Mouse (Mus musculus) kidney, postnatal 10 days (tissue): ENCODE measurements around the gene Celf2.
"Not testable (repeated sequence)": the region's sequence is repeated elsewhere in the genome, so short reads cannot be mapped to it uniquely, and the experiment has no call there.

Source experiments
- DNase-seq: peaks from one replicate; pipeline ENCODE4 v3.0.0; 2021; ENCODE audit warnings: mixed read lengths

Gene Celf2

DNA sequence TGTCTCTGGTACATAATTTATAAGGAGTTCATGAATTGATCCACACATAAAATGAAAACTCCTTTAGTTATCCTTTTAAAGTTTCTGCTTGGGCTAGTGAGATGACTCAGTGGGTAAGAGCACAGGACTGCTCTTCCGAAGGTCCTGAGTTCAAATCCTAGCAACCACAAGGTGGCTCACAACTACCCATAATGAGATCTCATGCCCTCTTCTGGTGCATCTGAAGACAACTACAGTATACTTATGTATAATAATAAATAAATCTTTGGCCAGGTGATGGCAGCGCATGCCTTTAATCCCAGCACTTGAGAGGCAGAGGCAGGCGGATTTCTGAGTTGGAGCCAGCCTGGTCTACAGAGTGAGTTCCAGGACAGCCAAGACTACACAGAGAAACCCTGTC is 934.0 kb downstream of the Celf2 start:
- DNase-seq: not testable (repeated sequence)

DNA sequence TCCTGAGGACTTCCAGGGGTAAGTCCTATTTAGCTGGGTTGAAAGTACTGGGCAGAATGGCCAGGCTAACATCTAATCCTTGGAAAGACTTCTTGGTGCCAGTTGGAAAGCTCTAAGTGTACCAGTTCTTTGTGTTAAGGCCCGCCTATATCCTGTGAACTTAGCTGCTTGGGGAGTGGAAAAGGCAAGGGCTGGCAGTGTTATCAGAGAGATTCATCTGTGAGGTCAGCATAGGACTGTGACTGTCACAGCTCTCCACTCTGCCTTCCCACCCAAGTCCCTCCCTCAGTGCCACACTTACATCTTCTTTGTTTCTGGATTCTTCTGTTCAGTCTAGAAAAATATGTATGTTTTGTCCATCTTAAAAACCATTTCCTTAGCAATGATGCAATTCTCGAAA is 935.7 kb downstream of the Celf2 start:
- no peak for DNase-seq

DNA sequence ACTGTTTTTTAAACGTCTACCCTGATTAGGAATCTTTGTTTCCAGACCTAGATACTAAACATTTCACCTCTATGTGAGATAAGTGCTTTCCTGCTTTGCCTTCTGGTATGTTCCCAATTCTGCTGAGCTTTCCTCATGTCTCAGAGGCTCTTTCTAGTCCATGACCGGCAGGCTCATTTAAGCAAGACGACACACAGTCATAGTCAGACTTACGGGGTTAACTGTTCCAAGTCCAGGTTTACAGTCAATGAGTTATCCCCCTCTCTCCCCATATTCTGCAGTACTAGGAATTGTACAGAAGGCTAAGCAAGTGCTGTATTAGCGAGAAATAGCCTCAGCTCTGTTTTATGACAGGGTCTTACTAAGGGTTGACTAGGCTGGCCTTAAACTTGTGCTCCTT is 936.4 kb downstream of the Celf2 start:
- DNase-seq: no peak

DNA sequence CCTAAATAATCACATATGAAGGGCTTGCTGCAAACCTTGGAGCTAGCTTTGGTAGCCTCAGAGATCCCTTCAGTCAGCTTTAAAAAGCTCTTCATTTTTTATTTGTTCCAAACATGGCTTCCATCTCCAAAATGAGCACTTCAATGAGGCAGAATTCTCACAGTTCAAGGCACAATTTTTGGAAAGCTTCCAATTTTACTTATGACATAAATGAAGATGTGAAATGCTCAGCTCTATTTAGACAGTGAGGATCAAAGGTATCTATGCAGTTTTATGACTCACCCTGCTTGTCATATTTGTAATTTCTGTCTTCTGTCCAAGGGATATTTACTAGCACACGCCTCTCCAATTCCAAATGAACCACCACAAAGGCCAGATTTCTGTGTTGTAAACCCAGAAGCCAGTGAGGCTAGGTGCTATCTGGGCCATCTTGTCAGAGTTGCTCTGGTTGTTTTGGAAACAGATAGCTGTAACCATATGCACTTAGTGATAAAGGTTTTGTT is 940.3 kb downstream of the Celf2 start:
- DNase-seq: no peak

DNA sequence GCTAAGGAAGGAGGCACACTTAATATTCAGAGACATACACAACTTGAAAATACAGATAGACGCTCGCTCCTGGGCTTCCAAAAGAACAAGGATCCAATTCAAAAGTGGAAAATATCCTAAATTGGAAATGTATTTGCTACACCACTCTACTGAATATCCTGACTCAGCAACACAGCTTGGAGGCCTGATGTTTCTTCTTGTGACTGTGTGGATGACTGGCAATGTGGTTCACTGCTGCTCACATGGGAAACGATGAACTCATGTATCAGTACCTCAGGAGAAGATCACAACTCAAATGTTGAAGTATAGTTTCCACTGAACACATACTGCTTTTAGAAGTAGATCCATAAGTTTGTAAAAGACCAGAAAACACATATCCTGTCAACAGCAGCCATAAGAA is 944.2 kb downstream of the Celf2 start:
- no peak for DNase-seq

DNA sequence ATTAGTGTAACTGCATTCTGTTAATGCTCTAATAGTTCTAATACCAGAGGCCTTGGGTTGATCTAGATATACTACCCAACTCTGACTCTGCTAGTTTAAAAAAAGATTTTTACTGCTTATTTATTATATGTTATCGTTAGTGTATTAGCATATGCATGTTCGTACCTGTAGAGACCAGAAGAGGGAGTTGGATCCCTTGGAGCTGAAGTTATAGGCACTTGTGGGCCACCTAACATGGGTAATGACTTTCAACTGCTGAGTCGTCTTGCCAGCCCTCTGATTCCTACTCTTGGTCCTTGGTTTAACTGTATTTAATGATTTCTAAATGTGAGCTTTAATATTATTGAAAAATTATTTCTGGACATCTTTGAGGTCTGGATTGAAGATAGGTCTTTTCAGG is 948.0 kb downstream of the Celf2 start:
- no peak for DNase-seq

DNA sequence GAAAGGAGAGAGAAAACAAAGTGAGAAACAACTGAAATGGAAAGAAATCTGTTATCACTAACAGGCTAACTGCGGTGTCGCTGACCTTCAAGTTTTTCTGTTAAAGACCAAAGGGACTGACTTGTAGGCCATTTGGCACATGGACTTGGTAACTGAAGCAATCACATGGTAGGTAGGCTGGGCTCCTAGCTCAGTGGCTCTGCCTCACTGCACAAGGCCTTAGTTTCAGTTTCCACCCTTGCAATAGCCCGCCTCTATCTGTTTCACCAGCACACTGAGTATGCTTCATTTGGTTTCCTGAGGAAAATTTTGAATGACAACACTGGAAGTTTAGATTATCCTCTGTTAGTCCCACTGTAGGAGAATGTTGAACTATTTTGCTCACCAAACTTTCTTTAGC is 948.6 kb downstream of the Celf2 start:
- DNase-seq: no peak

DNA sequence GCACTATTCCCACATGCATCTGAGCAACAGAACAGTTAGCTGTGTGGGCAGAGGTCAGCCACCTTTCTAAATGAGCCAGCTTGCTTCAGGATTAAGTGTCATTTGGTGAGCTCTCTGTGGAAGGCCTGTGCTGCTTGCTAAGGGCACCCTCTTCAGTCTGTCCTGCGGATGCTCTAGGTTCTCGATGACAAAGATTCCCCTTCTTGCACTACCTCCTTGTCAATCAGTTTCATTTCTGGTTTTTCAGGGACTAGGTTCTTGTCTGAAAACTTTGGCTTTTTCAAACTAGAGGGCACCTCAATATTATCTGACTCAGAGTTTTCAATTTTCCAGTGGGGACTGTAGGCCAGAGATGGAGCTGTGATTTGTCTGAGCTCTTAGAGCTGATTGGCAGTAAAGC is 949.8 kb downstream of the Celf2 start:
- no peak for DNase-seq

DNA sequence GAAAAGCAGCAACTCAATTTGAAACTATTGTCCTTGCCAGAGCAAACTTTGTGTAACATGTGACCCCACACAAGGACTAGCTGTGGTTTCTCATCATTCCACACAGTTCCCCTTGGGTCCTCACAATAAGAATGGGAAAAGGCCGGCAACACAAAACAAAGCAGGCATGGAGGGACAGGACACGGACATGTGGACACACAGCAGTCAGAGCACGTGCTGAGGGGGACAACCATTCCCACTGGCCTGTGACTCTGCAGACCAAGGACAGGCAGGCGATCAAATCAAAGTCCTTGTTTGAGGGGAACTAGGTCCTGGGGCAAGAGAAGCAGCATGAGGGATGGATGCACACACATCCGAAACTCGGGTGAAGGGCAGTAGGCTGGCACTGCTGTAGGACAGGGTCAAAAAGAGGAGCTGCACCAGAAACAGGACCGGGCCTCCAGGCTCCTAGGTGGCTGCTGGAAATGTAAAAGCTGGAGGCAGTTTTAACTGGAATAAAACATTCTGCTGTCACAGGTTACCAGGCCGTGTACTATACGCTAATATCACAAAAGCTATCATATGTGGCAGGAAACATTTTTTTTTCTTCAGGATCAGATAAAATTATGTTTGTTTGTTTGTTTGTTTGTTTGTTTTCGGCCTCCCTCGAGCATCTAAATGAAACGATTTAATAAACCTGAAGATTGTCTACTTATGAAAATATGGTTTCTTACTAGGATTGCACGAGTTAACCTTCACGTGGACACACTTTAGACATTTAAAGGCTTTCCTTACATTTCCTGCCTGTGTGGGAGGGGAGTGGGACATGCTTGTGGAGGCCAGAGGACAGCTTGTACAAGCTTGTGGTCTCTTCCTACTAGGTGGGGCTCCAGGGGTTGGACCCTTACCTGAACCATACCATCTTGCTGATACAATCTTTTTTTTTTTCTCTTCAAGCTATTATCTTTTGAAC is 950.8 kb downstream of the Celf2 start:
- DNase-seq: no peak

DNA sequence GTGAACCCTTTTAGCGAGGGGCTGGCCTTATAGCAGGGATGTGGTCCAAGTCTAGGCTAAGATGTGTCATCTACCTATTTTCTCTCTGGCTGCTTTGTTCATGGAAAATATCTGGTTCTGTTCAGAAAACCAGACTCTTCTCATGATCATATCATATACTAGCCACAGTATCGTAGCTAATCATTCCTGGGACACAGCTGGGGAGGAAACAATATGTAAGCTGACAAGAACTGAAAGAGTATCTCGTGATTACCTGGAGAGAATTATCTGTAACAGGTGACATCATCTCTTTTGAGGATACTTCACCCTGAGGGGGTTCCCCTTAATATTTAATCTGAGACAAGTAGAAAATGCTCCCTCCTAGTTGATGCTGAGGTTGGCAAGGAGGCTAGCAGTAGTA is 951.6 kb downstream of the Celf2 start:
- DNase-seq: no peak

DNA sequence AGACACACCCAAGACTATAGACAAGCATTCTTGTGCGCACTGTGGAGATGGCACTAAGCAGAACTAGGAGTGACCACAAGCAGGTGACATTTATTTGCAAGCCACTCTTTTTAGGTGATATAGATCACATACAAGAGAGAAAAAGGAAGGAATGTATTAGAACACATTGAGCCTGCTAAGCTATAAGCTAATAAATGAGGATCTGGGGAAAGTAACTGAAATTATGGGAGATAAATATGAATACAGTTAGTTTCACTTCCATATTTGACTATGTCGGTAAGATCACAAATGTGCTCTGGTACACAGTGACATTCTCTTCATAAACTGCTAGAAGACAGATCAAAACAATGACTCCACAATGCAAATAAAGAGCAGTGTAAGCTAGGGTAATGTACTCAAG is 952.5 kb downstream of the Celf2 start:
- no peak for DNase-seq

DNA sequence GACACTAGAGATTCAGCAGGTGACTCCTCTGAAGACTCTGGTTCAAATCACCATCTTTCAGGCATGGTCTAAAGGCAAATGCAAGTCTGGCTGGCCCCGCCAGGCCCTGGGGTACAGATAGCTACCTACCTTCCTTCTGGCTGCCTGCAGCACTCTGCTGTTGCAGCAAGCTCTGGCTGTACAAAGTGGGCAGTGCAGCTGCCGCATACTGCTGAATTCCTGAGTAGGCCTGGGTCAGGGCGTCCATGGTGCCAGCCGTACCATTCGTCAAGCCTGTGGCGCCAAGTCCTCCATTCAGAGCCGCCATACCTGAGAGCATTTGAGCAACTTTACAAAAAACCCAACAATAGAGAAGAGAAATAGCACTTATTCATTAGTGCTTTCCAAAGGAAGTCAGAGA is 955.7 kb downstream of the Celf2 start:
- no peak for DNase-seq

DNA sequence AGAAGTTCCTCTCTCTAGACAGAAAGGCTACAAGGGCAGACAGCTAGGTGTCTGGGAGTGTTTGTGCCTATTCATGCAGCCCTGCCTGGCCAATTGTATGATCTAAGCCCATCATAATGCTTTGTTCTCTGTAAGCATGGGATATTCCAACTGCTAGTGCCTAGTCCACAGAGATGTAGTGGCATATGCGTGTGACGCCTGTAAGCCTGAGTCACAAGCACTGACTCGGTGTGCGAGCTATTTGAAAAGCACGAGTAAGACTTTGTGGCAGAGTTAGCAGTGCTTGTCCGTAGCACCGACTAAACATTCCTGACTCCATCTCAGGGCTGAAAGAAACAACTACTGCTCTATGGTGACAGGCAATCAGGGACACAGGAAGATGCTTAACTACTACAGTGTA is 960.1 kb downstream of the Celf2 start:
- DNase-seq: no peak

DNA sequence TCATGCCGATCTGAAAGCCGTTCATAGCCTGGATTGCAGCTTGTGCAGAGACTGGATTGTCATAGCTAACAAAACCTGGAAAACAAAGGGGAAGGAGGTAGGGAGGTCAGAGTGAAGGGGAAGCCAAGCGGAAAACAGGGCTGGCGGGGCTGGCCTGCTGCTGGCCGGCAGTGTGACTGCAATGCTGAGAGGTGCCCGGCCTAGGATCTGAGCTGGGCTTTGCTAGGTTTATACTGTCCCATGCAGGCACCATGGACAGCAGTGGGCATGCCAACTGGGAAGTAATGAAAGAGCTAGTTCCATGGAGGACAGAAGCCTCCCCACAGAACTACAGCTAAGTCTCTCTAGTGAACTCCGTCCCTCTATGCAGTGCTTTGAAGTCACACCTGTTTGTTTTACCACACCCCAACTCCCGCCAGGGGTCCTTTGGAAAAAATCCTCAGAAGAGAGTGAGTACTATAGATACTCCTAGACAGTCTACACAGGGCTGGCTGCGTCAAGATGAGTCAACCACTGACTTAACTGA is 962.2 kb downstream of the Celf2 start:
- peak; percentile 58 for DNase-seq

DNA sequence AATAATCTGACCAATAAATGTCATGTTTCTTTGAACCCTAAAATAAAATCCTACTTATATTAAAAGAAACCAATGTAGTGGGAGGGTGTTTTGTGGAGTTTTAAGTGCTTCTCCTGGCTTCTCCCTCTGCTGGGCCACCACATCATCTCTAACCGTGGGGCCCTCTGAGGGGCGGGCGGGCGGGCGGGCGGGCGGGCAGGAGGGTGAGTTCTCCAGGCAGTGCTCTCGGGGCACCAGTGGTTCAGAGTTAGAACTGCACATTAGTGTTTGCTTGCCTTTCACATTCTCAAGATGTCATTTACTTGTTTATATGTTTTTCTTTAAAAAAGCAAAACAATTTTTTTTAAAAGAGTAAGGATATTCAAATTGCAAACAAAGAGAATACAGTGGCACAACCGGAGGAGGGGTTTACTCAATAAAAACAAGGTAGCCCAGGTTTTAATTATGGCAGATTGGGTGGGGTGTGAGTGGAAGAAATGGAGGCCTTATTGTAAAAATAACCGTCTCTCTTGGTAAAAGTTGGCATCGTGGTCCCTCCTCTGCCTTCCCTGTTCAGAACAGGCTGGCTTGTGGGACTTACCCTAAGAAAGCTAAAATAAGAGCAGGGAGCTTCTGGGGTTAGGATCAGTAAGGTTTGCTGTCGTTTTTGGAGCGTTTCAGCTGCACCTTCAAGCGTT is 962.8 kb downstream of the Celf2 start:
- no peak for DNase-seq

DNA sequence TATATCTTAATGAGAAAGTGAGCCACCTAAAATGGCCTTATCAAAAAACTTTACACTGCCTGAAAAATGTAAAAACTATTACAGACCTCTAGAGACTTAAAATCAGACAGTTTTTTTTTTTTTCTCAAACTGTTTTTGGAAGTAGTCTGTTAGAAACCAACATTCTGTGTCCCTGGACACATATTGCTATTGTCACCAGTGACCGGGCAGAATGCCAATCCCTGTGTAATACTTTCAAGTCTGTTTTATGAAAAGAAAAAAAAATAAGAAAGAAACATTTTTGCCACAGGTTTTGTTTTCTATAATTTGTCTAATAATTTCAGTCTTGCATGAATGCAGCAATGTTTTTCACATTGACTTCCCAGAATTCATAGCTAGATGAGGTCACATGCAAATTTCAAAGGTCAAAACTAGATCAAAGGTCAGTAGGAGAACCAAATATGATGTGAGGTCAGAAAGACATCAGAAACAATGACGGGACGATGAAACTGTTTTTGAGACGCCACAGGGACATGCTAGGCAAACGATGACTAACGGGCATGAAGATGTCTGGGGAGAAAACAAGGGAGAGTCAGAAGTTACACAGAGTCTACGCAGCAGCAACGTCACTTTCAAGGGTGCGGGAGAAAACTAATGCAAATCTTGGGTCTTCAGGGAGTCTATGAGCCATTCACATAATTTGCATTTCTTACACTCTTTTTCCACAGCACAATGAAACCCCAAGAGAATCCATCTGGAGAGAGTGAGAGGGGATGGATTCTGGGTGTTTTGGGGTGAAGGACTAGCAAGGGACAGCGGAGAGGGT is 964.0 kb downstream of the Celf2 start:
- DNase-seq: peak; percentile 68

DNA sequence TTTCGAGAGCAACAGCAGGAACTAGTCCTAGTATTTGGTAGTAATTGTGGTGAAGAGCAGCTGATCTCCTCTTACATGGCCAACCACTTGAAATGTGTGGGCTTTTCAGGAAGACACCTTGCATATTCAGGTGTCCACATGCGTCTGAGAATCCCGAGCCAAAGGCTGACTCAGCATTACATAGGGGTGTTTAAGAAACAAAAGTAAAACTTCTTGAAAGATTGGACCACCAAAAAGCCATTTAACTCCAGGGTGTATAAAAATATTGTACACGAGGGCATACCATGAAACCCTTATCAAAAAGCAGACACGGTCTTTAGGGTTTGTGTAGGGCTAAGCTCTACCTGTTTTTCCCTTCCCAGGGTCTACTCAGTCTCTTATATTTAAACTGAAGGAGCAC is 965.7 kb downstream of the Celf2 start:
- no peak for DNase-seq

DNA sequence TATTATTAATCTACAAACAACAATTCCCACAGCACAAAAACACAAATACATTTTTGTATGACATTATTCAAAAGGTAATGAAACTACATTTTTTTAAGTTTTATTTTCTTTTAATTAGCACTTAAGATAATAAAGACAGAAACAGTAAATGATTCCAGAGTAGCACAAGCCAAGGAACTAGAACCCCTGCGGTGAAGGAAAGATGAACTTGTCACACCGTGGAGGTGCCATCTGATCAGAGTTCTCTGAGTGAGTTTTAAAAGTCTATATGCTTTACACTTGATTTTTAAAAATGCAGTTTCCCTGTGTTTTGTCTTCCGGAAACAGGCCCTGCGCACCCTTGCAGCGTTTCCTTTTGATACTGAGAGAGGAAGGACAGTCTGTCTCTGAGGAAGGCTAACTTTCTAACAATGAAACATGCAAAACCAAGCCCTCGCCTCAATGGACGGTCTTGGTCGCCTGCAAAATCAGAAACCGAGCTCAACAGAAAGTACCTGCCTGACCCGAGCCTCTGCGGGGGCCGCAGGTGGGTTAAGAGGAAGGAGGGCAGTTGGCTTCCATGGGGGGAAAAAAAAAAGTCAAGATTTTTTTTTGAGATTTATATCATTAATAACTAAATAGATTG is 966.7 kb downstream of the Celf2 start:
- no peak for DNase-seq

DNA sequence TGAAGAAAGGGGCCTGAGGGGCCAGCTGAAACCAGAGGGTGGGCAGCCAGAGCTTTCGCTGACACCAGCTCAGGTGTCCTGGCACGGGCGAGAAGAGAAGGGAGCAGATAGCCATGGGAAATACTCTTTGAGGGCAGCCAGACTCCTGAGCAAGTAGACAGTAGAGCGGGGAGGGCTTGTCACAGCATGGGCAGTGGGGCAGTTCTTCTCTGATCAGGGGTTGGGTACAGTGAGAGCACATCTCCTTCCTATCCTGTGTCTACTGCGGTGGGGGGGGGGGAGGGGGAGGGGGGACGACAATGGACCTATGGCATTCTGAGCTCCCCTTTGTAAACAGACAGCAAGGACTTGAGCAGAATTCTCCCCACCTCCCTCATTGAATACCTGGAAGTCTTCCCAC is 968.5 kb downstream of the Celf2 start:
- DNase-seq: no peak

DNA sequence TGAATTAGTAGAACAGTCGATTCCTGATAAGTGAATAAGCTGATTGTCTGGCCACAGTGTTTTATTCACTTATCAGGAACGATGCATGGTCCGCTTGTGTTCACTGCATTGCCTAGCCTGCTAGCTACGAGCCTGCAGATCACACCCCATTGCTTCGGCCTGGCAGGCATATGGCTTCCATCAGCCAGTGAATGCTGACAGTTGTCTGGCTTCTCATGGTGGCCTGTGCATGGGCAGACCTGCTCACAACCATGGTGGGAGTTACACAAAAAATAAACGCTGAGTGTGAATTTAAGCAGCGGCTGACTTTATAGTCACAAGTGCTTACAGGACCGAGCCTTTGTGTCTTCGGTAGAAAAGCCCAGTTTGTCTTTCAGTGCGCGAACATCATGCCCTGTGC is 969.3 kb downstream of the Celf2 start:
- no peak for DNase-seq

DNA sequence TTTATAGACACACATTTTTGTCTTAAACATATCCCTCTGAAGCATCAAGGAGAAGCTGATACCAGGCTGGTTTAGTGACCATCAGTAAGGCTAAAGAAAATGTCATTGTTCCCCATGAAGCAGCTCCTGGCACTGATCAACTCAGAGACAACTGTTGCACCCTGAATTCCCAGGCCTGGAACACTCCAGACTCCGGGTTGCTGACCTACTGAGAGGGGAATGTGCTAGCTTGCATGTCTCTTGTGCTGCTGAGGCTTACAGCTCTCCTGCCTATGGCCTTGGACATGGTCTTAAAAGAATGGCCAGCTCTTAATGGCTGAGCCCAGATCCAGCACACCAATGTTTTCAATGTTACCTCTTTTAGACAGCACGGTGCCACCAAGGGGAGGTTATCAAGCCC is 970.9 kb downstream of the Celf2 start:
- DNase-seq: no peak

DNA sequence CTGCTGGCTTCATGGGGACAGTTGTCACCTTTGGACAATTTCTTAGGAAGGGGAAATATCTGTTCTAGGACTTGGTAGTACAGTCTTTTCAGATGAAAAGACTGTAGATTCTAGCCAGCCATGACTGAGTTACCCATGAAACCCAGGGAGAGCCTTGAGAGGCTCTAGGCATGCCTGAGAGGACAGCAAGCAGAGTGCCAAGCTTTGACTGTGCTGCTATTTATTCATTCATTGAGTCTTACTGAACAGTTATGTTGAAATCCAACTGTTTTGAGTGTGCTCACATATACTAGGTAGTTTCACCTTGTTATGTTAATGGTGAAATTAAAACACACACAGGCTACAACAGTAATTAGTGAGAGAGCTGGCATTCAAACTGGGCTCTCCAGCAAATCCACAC is 971.3 kb downstream of the Celf2 start:
- no peak for DNase-seq

DNA sequence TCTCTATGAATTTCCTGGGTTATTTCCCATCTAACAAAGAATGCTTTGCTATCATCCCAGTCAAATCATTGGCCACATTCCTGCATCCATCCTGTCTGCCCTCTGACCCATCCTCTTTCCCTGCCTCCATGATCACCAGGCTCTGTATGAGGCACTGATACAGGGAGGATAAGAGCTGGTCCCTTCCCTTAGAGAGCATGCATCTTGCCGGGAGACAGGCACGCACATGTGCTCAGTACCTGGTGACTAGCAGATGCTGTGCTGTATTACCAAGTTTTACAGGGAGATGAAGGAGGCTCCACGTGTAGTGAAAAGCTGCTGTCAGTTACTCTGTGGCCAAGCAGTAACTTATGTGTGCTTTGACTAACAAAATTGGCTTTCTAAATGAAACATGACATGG is 972.0 kb downstream of the Celf2 start:
- no peak for DNase-seq
